Mouse (Mus musculus) liver, embryonic 16.5 days (tissue): ENCODE results near the gene Sprn. TPM values are rescaled to one million over a fixed set of nuclear protein-coding genes. Genes with fewer than 3 reads are reported as not detected.

Source experiments
- polyA plus RNA-seq: library from polyadenylated mRNA; unstranded; fragments of >200 nt; fragmentation: Nextera tagmentation; extraction: Ambion mirVana; gene quantifications from 2 replicates; pipeline ENCODE4 v1.2.1, GENCODE M21; 2015

Sprn gene
- polyA plus RNA-seq, 1 experiment from 2014 or later = not detected

Other genes with a start within 250 kb of the Sprn start
- not detected in 2 replicates for gene Utf1, start 211.1 kb downstream of the Sprn start, polyA plus RNA-seq
- not detected in 2 replicates for gene 6430531B16Rik, start 176.1 kb downstream of the Sprn start, polyA plus RNA-seq
- 1.6 and 1.8 TPM in 2 replicates for gene Adam8, start 162.3 kb downstream of the Sprn start, polyA plus RNA-seq
- gene Zfp511, start 118.5 kb downstream of the Sprn start, polyA plus RNA-seq = 15.5 and 16.5 TPM in 2 replicates
- 22.2 and 23.3 TPM in 2 replicates for gene Tubgcp2, start 118.2 kb downstream of the Sprn start, polyA plus RNA-seq
- not detected in 2 replicates for gene Msx3, start 105.8 kb downstream of the Sprn start, polyA plus RNA-seq
- gene Caly, start 72.3 kb downstream of the Sprn start, polyA plus RNA-seq = not detected in 2 replicates
- gene Prap1, start 61.5 kb downstream of the Sprn start, polyA plus RNA-seq = 9.5 TPM in 1 of 2 replicates, not detected in the other
- gene Fuom, start 52.4 kb downstream of the Sprn start, polyA plus RNA-seq = 8.4 and 11.6 TPM in 2 replicates
- 11.0 and 14.3 TPM in 2 replicates for gene Paox, start 39.1 kb downstream of the Sprn start, polyA plus RNA-seq
- gene Echs1, start 38.4 kb downstream of the Sprn start, polyA plus RNA-seq = 122 and 131 TPM in 2 replicates
- 13.0 and 13.1 TPM in 2 replicates for gene Mtg1, start 17.3 kb downstream of the Sprn start, polyA plus RNA-seq
- not detected in 2 replicates for gene Olfr522, start 9.9 kb upstream of the Sprn start, polyA plus RNA-seq
- not detected in 2 replicates for gene Olfr523, start 18.3 kb upstream of the Sprn start, polyA plus RNA-seq
- gene Olfr524, start 51.1 kb upstream of the Sprn start, polyA plus RNA-seq = not detected in 2 replicates
- 0.05 and 0.06 TPM in 2 replicates for gene Cd163l1, start 63.4 kb upstream of the Sprn start, polyA plus RNA-seq
- not detected in 2 replicates for gene 5830411N06Rik, start 92.4 kb upstream of the Sprn start, polyA plus RNA-seq
- not detected in 2 replicates for gene Olfr525, start 166.0 kb upstream of the Sprn start, polyA plus RNA-seq
- not detected in 2 replicates for gene Olfr527, start 179.1 kb upstream of the Sprn start, polyA plus RNA-seq
- not detected in 2 replicates for gene Olfr60, start 206.8 kb upstream of the Sprn start, polyA plus RNA-seq
- gene Olfr530, start 221.5 kb upstream of the Sprn start, polyA plus RNA-seq = not detected in 2 replicates
- gene Olfr531, start 248.0 kb upstream of the Sprn start, polyA plus RNA-seq = not detected in 2 replicates